Comparison of ENCODE assay signal across 14 mouse cellular contexts in genomic region chr13:108129070-108129469, GRCm38 (mm10). TPM values are rescaled to one million over a fixed set of nuclear protein-coding genes. Genes with fewer than 3 reads are reported as not detected.
DNase-seq lines count a peak whose midpoint lies in the region; ATAC-seq and TF ChIP-seq lines count a peak whose summit lies in the region.
"Had no signal": no experiment of that assay in that cellular context is flagged by ENCODE, and none has a peak within 500 bp of the region (broad histone marks: within the 10 kb centered on the region; RNA-seq: fewer than 3 reads in every experiment).

No protein-coding gene starts in this region.

- no peaks in the 10 kb centered on the region for H3K4me1 ChIP-seq in hindbrain, postnatal 0 days (ENCODE audit: insufficient read depth, low read length)
- H3K4me1 ChIP-seq in hindbrain, embryonic 14.5 days (replicated peaks; ENCODE audit: control insufficient read depth, insufficient read depth, low read length) = no peaks in the 10 kb centered on the region

- no peaks in the 10 kb centered on the region for H3K27me3 ChIP-seq in hindbrain, postnatal 0 days (ENCODE audit: insufficient read depth, low read length)
- H3K27me3 ChIP-seq in hindbrain, embryonic 14.5 days (ENCODE audit: control insufficient read depth, insufficient read depth, low read length) = no peaks in the 10 kb centered on the region
- H3K27me3 ChIP-seq: heart, embryonic 13.5 days; megakaryocyte, embryonic 14.5 days had no signal

- H3K4me2 ChIP-seq in hindbrain, postnatal 0 days (ENCODE audit: low read depth, low read length) = no peak overlapping the region
- no peak overlapping the region for H3K4me2 ChIP-seq in hindbrain, embryonic 14.5 days (replicated peaks)
- H3K4me2 ChIP-seq: heart, embryonic 13.5 days had no signal

- 58% methylated on average over 7 of the region's 7 CpGs for WGBS in hindbrain, postnatal 0 days
- WGBS in hindbrain, embryonic 14.5 days = 60% methylated on average over 7 of the region's 7 CpGs

- intact Hi-C loops in left cerebral cortex, postnatal 14 days (cut with DNase I) = loop anchor here (5.0 to 10.0 kb wide), 2 partner anchors 87 to 154 kb away; partner anchors contain the start of gene Smim15

- peak; percentile 28; the same call in 1 of the 2 replicates for TF ChIP-seq CTCF in hindbrain, postnatal 0 days (IDR thresholded peaks at IDR 0.05; ENCODE audit: low read depth)

- H3K9me3 ChIP-seq in hindbrain, postnatal 0 days (ENCODE audit: low read length) = no peaks in the 10 kb centered on the region
- H3K9me3 ChIP-seq in hindbrain, embryonic 14.5 days (ENCODE audit: control insufficient read depth, low read length) = no peaks in the 10 kb centered on the region
- H3K9me3 ChIP-seq: heart, embryonic 13.5 days; megakaryocyte, embryonic 14.5 days had no signal

- H3K9ac ChIP-seq in hindbrain, postnatal 0 days (replicated peaks; ENCODE audit: low read length) = no peak overlapping the region
- H3K9ac ChIP-seq in hindbrain, embryonic 14.5 days = no peak overlapping the region
- H3K9ac ChIP-seq: heart, embryonic 13.5 days had no signal

- no peak overlapping the region for H3K27ac ChIP-seq in hindbrain, postnatal 0 days
- H3K27ac ChIP-seq in hindbrain, embryonic 14.5 days = no peak overlapping the region
- H3K27ac ChIP-seq: heart, embryonic 13.5 days had no signal

- H3K36me3 ChIP-seq in hindbrain, postnatal 0 days (ENCODE audit: insufficient read depth, low read length) = no peaks in the 10 kb centered on the region
- no peaks in the 10 kb centered on the region for H3K36me3 ChIP-seq in hindbrain, embryonic 14.5 days (replicated peaks; ENCODE audit: control insufficient read depth, insufficient read depth)
- H3K36me3 ChIP-seq: heart, embryonic 13.5 days had no signal

- DNase-seq in hindbrain, postnatal 0 days (ENCODE audit: low spot score) = peak; percentile 23
- DNase-seq in hindbrain, embryonic 14.5 days (ENCODE audit: low spot score) = no peak
- DNase-seq in 416B (ENCODE audit: low read depth) = peak; percentile 67
- peak; percentile 51 for DNase-seq in induced T-regulatory cell, adult 2 months (ENCODE audit: low read depth)
- no peak for DNase-seq in right cerebral cortex, postnatal 10 days (ENCODE audit: low spot score in 2 of 2)
- DNase-seq in left cerebral cortex, postnatal 14 days (ENCODE audit: low spot score in 2 of 2) = no peak
- DNase-seq: cerebellum, postnatal 14 days; liver; spleen, adult 18-20 months; thymus, postnatal 14 days had no signal

- no peak for ATAC-seq in hindbrain, postnatal 0 days
- no peak for ATAC-seq in hindbrain, embryonic 14.5 days (ENCODE audit: low FRiP score)
- peak; percentile 84 for ATAC-seq in CD4-positive, CD25-positive, alpha-beta regulatory T cell, adult 4 months
- ATAC-seq in monocyte, adult 5-6 weeks (replicated peaks; ENCODE audit: insufficient number of reproducible peaks, low FRiP score, low TSS enrichment, poor library complexity, severe bottlenecking) = no peak

- no peak overlapping the region for H3K4me3 ChIP-seq in hindbrain, postnatal 0 days (ENCODE audit: low read length)
- no peak overlapping the region for H3K4me3 ChIP-seq in hindbrain, embryonic 14.5 days (replicated peaks; ENCODE audit: low read length)
- H3K4me3 ChIP-seq: heart, embryonic 13.5 days; megakaryocyte, embryonic 14.5 days had no signal

RNA-seq across cellular contexts. Expression of gene Ndufaf2, which starts 29.4 kb away (rescaled TPM):
- total RNA-seq in hindbrain, postnatal 0 days (2014; rRNA removed) = 8.2 and 15.2 TPM in 2 replicates
- polyA plus RNA-seq in hindbrain, postnatal 0 days (2015; fragmentation: Nextera tagmentation; extraction: Ambion mirVana) = 74.9 and 81.4 TPM in 2 replicates
- polyA plus RNA-seq in hindbrain, embryonic 14.5 days (2014; fragmentation: Nextera tagmentation; extraction: Ambion mirVana) = 68.5 and 70.5 TPM in 2 replicates
- polyA plus RNA-seq in CD4-positive, CD25-positive, alpha-beta regulatory T cell, adult 4 months (2017; shearing (Covaris generic)) = 10 to 100 TPM; 39.7 to 40.4 TPM
- total RNA-seq in left cerebral cortex, postnatal 14 days (2021) = 10 to 100 TPM; 20.3 to 22.0 TPM
- total RNA-seq in monocyte, adult 5-6 weeks (2017) = 11.4 to 19.9 TPM (median 19.1 TPM) in 3 replicates

RNA-seq across cellular contexts. Expression of gene Ercc8, which starts 29.5 kb away (rescaled TPM):
- 28.1 and 32.9 TPM in 2 replicates for total RNA-seq in hindbrain, postnatal 0 days (2014; rRNA removed)
- 26.1 and 28.3 TPM in 2 replicates for polyA plus RNA-seq in hindbrain, postnatal 0 days (2015; fragmentation: Nextera tagmentation; extraction: Ambion mirVana)
- 30.8 and 31.5 TPM in 2 replicates for polyA plus RNA-seq in hindbrain, embryonic 14.5 days (2014; fragmentation: Nextera tagmentation; extraction: Ambion mirVana)
- polyA plus RNA-seq in CD4-positive, CD25-positive, alpha-beta regulatory T cell, adult 4 months (2017; shearing (Covaris generic)) = 10 to 100 TPM; 11.0 to 13.6 TPM
- 10 to 100 TPM; 19.9 to 24.0 TPM for total RNA-seq in left cerebral cortex, postnatal 14 days (2021)
- total RNA-seq in monocyte, adult 5-6 weeks (2017) = 5.8 to 15.7 TPM (median 8.4 TPM) in 3 replicates

Comparison
In these comparisons a context has a peak if more than half of its experiments do, and no peak if none do; other contexts are left out.
1. DNase-seq: peak in hindbrain, postnatal 0 days (single experiment), 416B (single experiment) and induced T-regulatory cell, adult 2 months (single experiment); none in hindbrain, embryonic 14.5 days (single experiment), right cerebral cortex, postnatal 10 days (0 of 2) and left cerebral cortex, postnatal 14 days (0 of 2).